Mouse (Mus musculus): ENCODE measurements at regions not wholly inside any gene's neighbourhood (a gene's known extent, or its start where the extent isn't known, plus 50 kb on each side); places are given as distances from the start of the nearest gene placed in this dataset.

DNA sequence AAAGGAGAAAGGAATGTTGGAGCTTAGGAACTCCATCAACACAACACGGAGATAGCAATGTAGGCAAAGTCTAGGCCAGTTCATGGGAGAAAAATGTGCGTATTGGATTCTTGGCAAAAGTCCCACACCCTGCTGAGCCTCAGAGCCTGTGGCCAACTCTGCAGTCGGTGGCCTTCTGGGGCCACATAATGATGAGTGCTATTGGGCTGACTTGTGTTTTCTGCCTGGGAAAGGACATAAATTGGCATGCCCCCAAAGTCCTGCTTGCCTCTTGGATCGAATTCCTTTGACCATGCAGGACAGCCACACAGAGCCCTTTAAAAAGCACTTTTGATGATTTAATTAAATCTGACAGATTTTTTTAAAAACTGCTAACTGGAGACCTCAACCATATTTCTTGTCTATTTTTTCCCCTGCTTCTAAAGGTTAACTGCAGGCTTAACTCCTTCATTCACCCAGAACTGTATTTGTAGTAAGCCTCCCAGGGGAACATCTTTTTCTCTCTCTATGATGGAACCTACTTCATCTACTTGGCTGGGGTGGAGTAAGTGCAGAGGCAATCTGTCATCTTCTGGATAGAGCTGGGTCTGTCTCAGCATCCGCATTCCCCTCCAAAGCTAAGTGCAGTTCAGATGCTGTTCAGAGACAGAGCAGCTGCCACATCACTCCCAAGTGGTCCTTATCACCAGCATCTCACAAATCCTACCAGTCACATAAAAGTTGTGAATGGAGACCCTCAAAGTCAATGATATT, 93.9 kb upstream of the St8sia2 start:
- Histone ChIP-seq H3K27me3 (no peaks in the 10 kb centered on the region), H3K4me3 (replicated peaks) (no peak overlapping the region), H3K4me2 (replicated peaks) (no peak overlapping the region), H3K36me3 (no peaks in the 10 kb centered on the region), H3K4me1 (replicated peaks) (0 out of 2 replicates have a peak, but pooled peaks cover 3% of the 10 kb centered on the region), H3K9ac (replicated peaks) (no peak overlapping the region), H3K9me3 (no peaks in the 10 kb centered on the region), H3K27ac (no peak overlapping the region)
- WGBS, result 60% methylated on average over 5 of the region's 5 CpGs
- ATAC-seq, result 0 out of 2 replicates have a peak, but pooled peaks have one; percentile 17

DNA sequence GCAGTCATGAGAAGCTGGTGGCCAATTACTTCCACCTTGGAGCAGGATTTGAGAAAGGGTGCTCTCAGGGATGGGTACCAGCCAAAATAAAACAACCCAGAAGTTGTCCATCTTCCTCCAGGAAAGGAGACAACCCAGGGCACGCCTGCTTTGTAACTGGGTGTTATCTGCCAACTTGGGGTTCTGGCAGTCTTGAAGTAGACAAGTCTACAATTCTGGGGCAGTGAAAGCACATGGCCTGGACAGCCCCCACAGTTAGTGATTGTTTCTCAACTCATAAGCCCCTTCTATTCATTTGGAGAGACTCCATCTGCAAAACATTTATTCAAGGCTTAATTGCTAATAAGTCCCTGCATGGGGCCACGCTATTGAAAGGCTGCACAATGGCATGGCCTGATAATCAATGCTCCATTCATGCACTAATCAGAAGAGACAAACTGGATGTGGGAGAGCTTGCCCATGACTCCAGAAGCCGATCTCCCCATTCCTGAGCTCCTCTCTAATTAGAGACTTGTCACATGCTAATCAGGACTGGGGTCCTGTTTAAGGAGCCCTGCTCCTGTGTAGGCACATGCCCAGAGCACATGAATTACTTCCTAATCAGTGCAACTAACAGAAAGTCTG, 78.0 kb upstream of the St8sia2 start:
- Histone ChIP-seq H3K27ac (no peak overlapping the region), H3K27me3 (no peaks in the 10 kb centered on the region), H3K36me3 (no peaks in the 10 kb centered on the region), H3K9ac (replicated peaks) (no peak overlapping the region), H3K9me3 (peaks cover 9% of the 10 kb centered on the region; the same call in 1 of the 2 replicates), H3K4me1 (replicated peaks) (no peaks in the 10 kb centered on the region; the same call in 1 of the 2 replicates), H3K4me2 (replicated peaks) (no peak overlapping the region), H3K4me3 (replicated peaks) (no peak overlapping the region)
- ATAC-seq, result no peak
- 45% methylated on average over 3 of the region's 3 CpGs for WGBS

DNA sequence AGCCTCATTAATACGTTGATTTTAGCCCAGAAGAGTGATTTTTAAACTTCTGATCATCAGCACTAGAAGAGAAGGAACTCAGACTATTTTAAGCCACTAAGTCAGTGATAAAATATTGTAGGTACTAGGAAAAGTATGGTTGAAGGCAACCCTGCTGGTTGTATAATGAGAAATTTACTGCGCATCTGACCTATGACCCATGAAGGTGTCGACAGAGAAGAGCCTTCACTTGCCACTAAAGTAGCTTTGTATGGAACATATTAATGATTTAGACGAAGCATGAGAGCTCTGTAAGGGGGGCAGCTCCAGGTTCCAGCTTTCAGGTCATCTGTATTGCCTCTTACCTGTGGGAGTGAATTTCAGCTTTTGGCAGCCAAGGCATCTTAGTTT, 67.4 kb upstream of the St8sia2 start:
- 90% methylated on average over 4 of the region's 4 CpGs for WGBS
- Histone ChIP-seq H3K4me2 (replicated peaks) (no peak overlapping the region), H3K27ac (no peak overlapping the region), H3K9ac (replicated peaks) (no peak overlapping the region), H3K9me3 (no peaks in the 10 kb centered on the region), H3K36me3 (no peaks in the 10 kb centered on the region), H3K4me3 (replicated peaks) (no peak overlapping the region), H3K4me1 (replicated peaks) (no peaks in the 10 kb centered on the region), H3K27me3 (no peaks in the 10 kb centered on the region)
- no peak for ATAC-seq

DNA sequence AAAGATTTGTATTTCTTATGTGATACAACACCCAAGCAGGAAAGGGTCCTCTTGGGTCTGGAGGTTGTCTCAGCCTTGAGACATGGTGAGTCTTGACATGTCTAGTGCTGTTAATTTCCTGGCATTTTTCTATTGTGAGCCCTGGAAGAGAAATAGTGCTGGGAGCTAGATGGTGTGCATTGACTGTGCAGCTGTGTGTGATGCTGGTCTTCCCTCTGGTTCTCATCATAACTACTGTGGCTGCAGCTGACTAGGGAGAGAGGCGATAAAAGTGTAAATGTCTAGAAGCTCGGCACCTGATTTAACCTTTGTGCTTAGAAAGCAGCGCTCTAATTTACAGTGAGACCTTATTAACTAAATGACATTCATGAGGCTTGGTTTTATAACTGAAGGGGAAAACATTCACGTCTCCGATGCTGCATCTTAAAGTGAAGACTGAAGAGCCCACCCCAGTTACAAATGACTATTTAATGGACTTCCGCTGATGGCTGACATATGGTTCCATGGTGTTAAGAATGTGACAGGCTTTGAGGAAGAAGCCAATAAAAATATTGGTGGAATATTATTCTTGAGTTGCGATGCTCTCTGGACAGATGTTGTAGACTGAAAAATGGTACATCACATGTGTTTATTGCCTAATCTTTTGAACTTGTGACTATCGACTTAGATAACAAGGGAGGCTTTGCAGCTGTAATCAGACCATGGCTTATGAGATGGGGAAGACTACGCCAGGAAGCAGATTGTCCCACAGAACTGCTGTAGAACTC, 66.8 kb upstream of the St8sia2 start:
- WGBS, result 88% methylated on average over 9 of the region's 9 CpGs
- Histone ChIP-seq H3K36me3 (no peaks in the 10 kb centered on the region), H3K4me1 (replicated peaks) (no peaks in the 10 kb centered on the region), H3K4me2 (replicated peaks) (no peak overlapping the region), H3K9me3 (no peaks in the 10 kb centered on the region), H3K27me3 (no peaks in the 10 kb centered on the region), H3K4me3 (replicated peaks) (no peak overlapping the region), H3K27ac (no peak overlapping the region), H3K9ac (replicated peaks) (no peak overlapping the region)
- ATAC-seq, result no peak

DNA sequence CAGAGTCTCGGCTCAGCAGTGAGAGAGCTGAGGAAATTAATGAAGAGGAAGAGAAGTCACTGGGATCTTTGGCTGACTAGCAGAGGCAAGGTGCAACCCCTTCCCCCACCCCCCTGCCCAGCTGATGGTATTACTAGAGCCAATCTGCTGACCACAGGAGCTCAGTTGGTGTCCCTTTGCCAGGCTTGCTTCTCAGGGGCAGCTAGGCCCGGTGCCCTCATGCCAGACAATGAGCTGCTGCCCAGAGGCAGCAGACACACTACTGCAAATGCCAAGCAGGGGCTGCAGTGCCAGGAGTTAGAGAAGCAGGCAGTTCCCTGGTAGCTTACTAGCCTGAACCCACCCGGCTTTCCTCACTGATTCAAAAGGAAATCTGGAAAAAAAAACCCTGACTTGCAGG, 59.1 kb upstream of the St8sia2 start:
- WGBS, result 64% methylated on average over 3 of the region's 3 CpGs
- Histone ChIP-seq H3K27ac (no peak overlapping the region), H3K4me2 (replicated peaks) (no peak overlapping the region), H3K4me1 (replicated peaks) (no peaks in the 10 kb centered on the region), H3K4me3 (replicated peaks) (no peak overlapping the region), H3K9me3 (no peaks in the 10 kb centered on the region), H3K36me3 (no peaks in the 10 kb centered on the region), H3K9ac (replicated peaks) (no peak overlapping the region), H3K27me3 (no peaks in the 10 kb centered on the region)
- no peak for ATAC-seq

DNA sequence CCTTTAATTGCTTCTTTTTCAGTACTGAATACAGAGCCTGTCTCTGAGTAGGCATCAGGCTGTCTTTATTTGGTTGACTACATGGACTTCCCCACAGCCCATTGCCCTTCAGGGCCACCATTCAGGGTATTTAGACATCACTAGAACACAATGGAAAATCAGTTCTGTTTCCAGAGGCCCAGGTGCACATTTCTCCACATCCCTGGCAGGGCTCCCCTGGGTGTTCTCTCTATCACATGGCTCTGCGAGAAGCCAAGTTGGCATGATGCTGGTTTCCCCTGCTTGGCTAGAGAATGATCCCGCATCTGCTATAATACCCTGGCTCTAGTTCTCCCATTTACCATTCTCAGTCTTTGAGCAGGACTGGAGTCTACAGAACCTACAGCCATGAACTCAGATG, 57.3 kb upstream of the St8sia2 start:
- H3K9me3 ChIP-seq, result no peaks in the 10 kb centered on the region
- no peak overlapping the region for H3K4me2 ChIP-seq (replicated peaks)
- H3K9ac ChIP-seq (replicated peaks), result no peak overlapping the region
- WGBS, result 87% methylated on average over 2 of the region's 2 CpGs
- no peak overlapping the region for H3K27ac ChIP-seq
- ATAC-seq, result no peak
- H3K4me3 ChIP-seq (replicated peaks), result no peak overlapping the region
- no peaks in the 10 kb centered on the region for H3K36me3 ChIP-seq
- no peaks in the 10 kb centered on the region for H3K27me3 ChIP-seq
- H3K4me1 ChIP-seq (replicated peaks), result no peaks in the 10 kb centered on the region

DNA sequence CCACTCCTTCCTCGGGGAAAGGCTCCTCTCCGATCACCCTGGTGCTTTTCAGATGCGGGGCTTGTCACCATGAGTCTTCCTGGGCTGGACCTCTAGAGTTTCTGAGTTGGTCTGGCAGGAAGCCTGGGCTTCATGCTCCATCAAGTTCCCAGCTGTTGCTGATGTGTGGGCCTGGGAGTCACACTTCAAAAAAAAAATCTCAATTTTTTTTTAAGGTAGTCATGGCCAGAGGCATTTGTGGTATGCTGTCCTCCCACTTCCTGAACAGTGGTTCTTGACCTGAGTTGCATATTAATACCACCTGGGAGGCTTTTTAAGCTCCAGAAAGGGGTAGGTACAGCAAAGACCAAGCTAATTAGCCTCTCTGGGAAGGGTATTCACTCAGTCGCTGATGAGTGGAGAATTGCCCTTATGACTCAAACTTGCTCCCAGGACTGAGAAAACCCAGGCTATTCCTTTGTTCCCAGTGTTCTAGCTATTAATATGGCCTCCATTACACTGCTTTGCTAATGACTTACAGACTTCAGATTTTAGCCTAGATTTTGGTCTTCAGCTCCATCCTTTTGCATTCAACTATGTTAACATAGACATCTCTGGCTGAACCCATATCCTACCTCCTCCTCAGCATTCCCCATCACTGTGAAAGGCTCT, 52.1 kb upstream of the St8sia2 start:
- Histone ChIP-seq H3K4me1 (replicated peaks) (no peaks in the 10 kb centered on the region; the same call in 1 of the 2 replicates), H3K4me2 (replicated peaks) (no peak overlapping the region)
- WGBS, result 58% methylated on average over 4 of the region's 4 CpGs

More for the DNA sequence above, 52.1 kb upstream of the St8sia2 start:
- Histone ChIP-seq H3K9ac (replicated peaks) (no peak overlapping the region), H3K4me3 (replicated peaks) (no peak overlapping the region), H3K27ac (no peak overlapping the region), H3K36me3 (no peaks in the 10 kb centered on the region), H3K27me3 (no peaks in the 10 kb centered on the region), H3K9me3 (no peaks in the 10 kb centered on the region)
- no peak for ATAC-seq

All from midbrain, embryonic 13.5 days (tissue).